Mouse (Mus musculus): Measurements from ENCODE around the gene C1qtnf6.

- TF ChIP-seq POLR2A (IDR thresholded peaks at IDR 0.05; ENCODE audit: borderline replicate concordance, low read depth, low read length): no peak
- no peak for TF ChIP-seq CTCF (IDR thresholded peaks at IDR 0.05; ENCODE audit: low read depth, low read length)
Observed at GRCm38 (mm10) chr15:78509297-78509899, 21.8 kb downstream of the C1qtnf6 start.

Data from bone marrow macrophage, adult 2 months (primary cell).